Mouse (Mus musculus) bone marrow, adult 2 months (tissue): ENCODE results near the gene Scrg1.

ENCODE experiments used
- CTCF ChIP-seq: fragments of 200-500 bp; IDR thresholded peaks from 2 replicates; pipeline ENCODE4 v1.5.1; 2011; ENCODE audit warnings: low read length, control low read depth; ENCODE audit not compliant: control insufficient read depth, insufficient read depth
- POLR2A ChIP-seq: fragments of 200-500 bp; IDR thresholded peaks from 2 replicates; pipeline ENCODE4 v1.6.1; 2011; ENCODE audit warnings: low read depth, mild to moderate bottlenecking, control low read depth, low read length, borderline replicate concordance; ENCODE audit not compliant: control insufficient read depth

DNA sequence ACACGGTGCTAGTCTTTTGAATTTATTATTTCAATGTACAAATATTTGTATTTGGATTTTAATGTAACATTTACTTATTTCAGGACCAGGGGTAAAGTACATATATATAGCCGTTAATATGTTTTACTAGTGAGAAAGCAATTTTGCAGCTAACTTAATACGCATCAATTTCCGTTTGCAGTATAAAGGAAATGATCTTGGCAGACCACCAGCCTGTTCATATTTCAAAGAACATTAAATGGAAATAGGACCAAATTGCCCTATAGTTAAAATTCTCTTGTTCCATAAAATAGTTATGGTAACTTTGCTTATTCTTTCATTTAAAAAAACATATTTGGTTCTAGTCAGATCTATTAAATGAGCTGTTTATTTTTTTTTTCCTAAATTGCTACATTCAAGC, 14.6 kb upstream of the Scrg1 start:
- TF ChIP-seq CTCF (no peak), POLR2A (no peak)
